Mouse (Mus musculus) ES-Bruce4 (cell line): ENCODE results near the gene Myb.

Source experiments
- CTCF ChIP-seq: IDR thresholded peaks from one replicate; pipeline ENCODE4 v1.8.1; 2011; ENCODE audit warnings: low read depth, low read length
- EP300 ChIP-seq: IDR thresholded peaks from 2 replicates; pipeline ENCODE4 v1.6.1; 2011; ENCODE audit warnings: low read depth, low read length; ENCODE audit not compliant: insufficient read depth

GRCm38 (mm10) chr10:21135297-21135696 lies 25.5 kb downstream of the Myb start:
- TF ChIP-seq CTCF (no peak), EP300 (no peak)
